Mouse (Mus musculus) myocyte (in vitro differentiated cells): ENCODE data around the gene Kcnip1. TPM values are rescaled to one million over a fixed set of nuclear protein-coding genes. Genes with fewer than 3 reads are reported as not detected.

Source experiments
- H3K27me3 ChIP-seq: one replicate; pipeline ENCODE4 v1.6.1; 2011; ENCODE audit not compliant: control insufficient read depth, insufficient read depth, insufficient read length
- H3K36me3 ChIP-seq: one replicate; pipeline ENCODE4 v1.6.1; 2011; ENCODE audit not compliant: control insufficient read depth, insufficient read depth
- H3K4me2 ChIP-seq: one replicate; pipeline ENCODE4 v1.6.1; 2011; ENCODE audit warnings: low read depth, control low read depth
- H3K4me3 ChIP-seq: one replicate; pipeline ENCODE4 v1.5.1; 2011; ENCODE audit warnings: mild to moderate bottlenecking, control low read depth, moderate library complexity
- H3K79me2 ChIP-seq: one replicate; pipeline ENCODE4 v1.6.1; 2011; ENCODE audit not compliant: control insufficient read depth, insufficient read depth
- H3ac ChIP-seq: one replicate; pipeline ENCODE4 v1.6.1; 2011; ENCODE audit not compliant: control insufficient read depth, insufficient read length
- CEBPB ChIP-seq: IDR thresholded peaks from 2 replicates; pipeline ENCODE4 v1.6.1; 2011; ENCODE audit warnings: mild to moderate bottlenecking, moderate library complexity; ENCODE audit not compliant: poor library complexity, insufficient read depth, severe bottlenecking
- E2F4 ChIP-seq: IDR thresholded peaks from one replicate; pipeline ENCODE4 v1.6.1; 2011; ENCODE audit warnings: mild to moderate bottlenecking, control low read depth, moderate library complexity; ENCODE audit not compliant: insufficient read depth
- MAX ChIP-seq: IDR thresholded peaks from one replicate; pipeline ENCODE4 v1.6.1; 2011; ENCODE audit warnings: low read depth, mild to moderate bottlenecking, control low read depth
- MYOD1 ChIP-seq, 3 experiments: IDR thresholded peaks; one replicate each; pipeline ENCODE4 v1.6.1; 2011; ENCODE audit warnings: control low read depth in 2 of 3, low read depth in 2 of 3, mild to moderate bottlenecking in 2 of 3, moderate library complexity in 1 of 3; ENCODE audit not compliant: insufficient read length in 2 of 3, control insufficient read depth in 1 of 3
- MYOG ChIP-seq, 3 experiments: IDR thresholded peaks; one replicate each; pipeline ENCODE4 v1.6.1; 2011; ENCODE audit warnings: control low read depth in 2 of 3, low read depth in 2 of 3, mild to moderate bottlenecking in 2 of 3; ENCODE audit not compliant: insufficient read length in 2 of 3, control insufficient read depth in 1 of 3, insufficient read depth in 1 of 3
- POLR2A ChIP-seq: IDR thresholded peaks from one replicate; pipeline ENCODE4 v1.6.1; 2011; ENCODE audit warnings: low read depth, mild to moderate bottlenecking, control low read depth, moderate library complexity; ENCODE audit not compliant: insufficient read length
- POLR2AphosphoS2 ChIP-seq: IDR thresholded peaks from one replicate; pipeline ENCODE4 v1.6.1; 2011; ENCODE audit warnings: low read depth, control low read depth; ENCODE audit not compliant: insufficient read length
- REST ChIP-seq: IDR thresholded peaks from one replicate; pipeline ENCODE4 v1.6.1; 2011; ENCODE audit warnings: mild to moderate bottlenecking, control low read depth, moderate library complexity; ENCODE audit not compliant: insufficient read depth, insufficient read length
- SRF ChIP-seq: IDR thresholded peaks from one replicate; pipeline ENCODE4 v1.6.1; 2011; ENCODE audit warnings: low read depth; ENCODE audit not compliant: control insufficient read depth, insufficient read length
- TCF12 ChIP-seq: IDR thresholded peaks from one replicate; pipeline ENCODE4 v1.6.1; 2011; ENCODE audit warnings: mild to moderate bottlenecking, control low read depth; ENCODE audit not compliant: poor library complexity, insufficient read depth, severe bottlenecking
- TCF3 ChIP-seq: IDR thresholded peaks from one replicate; pipeline ENCODE4 v1.6.1; 2011; ENCODE audit warnings: low read depth, control low read depth; ENCODE audit not compliant: insufficient read length
- USF1 ChIP-seq: IDR thresholded peaks from one replicate; pipeline ENCODE4 v1.6.1; 2011; ENCODE audit warnings: low read depth, mild to moderate bottlenecking, control low read depth, moderate library complexity
- polyA plus RNA-seq: library from polyadenylated mRNA; unstranded; fragments of >200 nt; fragmentation: generic; extraction: Trizol; gene quantifications from one replicate; pipeline ENCODE4 v1.2.1, GENCODE M21; 2012; ENCODE audit warnings: missing spikeins

Kcnip1 gene
- polyA plus RNA-seq: not detected

- TF ChIP-seq POLR2A (no peak), USF1 (no peak), MYOG (IDR thresholded peaks at IDR 0.05; ENCODE audit: control insufficient read depth in 1 of 3, insufficient read depth in 1 of 3, insufficient read length in 2 of 3, low read depth in 2 of 3) (no peak), POLR2AphosphoS2 (no peak), MYOD1 (IDR thresholded peaks at IDR 0.05; ENCODE audit: control insufficient read depth in 1 of 3, insufficient read length in 2 of 3, low read depth in 2 of 3) (no peak), TCF12 (no peak), MAX (no peak), REST (no peak), SRF (no peak), E2F4 (no peak)
- Histone ChIP-seq H3K4me2 (no peak within 1 kb of the TSS), H3K36me3 (no peaks in the 10 kb centered on the region), H3ac (no peak within 1 kb of the TSS), H3K4me3 (no peak within 1 kb of the TSS), H3K27me3 (no peaks in the 10 kb centered on the region), H3K79me2 (no peaks in the 10 kb centered on the region)
Measured at GRCm38 (mm10) chr11:33992938-33993337, at the start of gene Kcnip1. Gene Kcnip1, minus strand, starts transcription at chr11:33993152.

- Histone ChIP-seq H3K4me2 (no peak overlapping the region), H3K4me3 (no peak overlapping the region), H3K27me3 (no peaks in the 10 kb centered on the region), H3K36me3 (no peaks in the 10 kb centered on the region), H3K79me2 (no peaks in the 10 kb centered on the region), H3ac (no peak overlapping the region)
- no peak for TF ChIP-seq SRF
- TF ChIP-seq REST: no peak
- no peak for TF ChIP-seq POLR2AphosphoS2
- TF ChIP-seq E2F4: no peak
- no peak for TF ChIP-seq MYOD1 (IDR thresholded peaks at IDR 0.05; ENCODE audit: control insufficient read depth in 1 of 3, insufficient read length in 2 of 3, low read depth in 2 of 3)
- TF ChIP-seq CEBPB: no peak
- TF ChIP-seq MYOG (IDR thresholded peaks at IDR 0.05; ENCODE audit: control insufficient read depth in 1 of 3, insufficient read depth in 1 of 3, insufficient read length in 2 of 3, low read depth in 2 of 3): no peak
- TF ChIP-seq TCF12: no peak
- TF ChIP-seq POLR2A: no peak
- TF ChIP-seq MAX: no peak
- no peak for TF ChIP-seq USF1
- no peak for TF ChIP-seq TCF3
Measured at GRCm38 (mm10) chr11:34040061-34040460, 47.1 kb upstream of the Kcnip1 start.

- H3K4me3 ChIP-seq: no peak overlapping the region
- no peaks in the 10 kb centered on the region for H3K27me3 ChIP-seq
- TF ChIP-seq MYOD1 (IDR thresholded peaks at IDR 0.05; ENCODE audit: control insufficient read depth in 1 of 3, insufficient read length in 2 of 3, low read depth in 2 of 3): no peak
- TF ChIP-seq CEBPB: no peak
- no peak for TF ChIP-seq MAX
- no peak for TF ChIP-seq REST
- TF ChIP-seq USF1: no peak
- no peak for TF ChIP-seq POLR2AphosphoS2
- H3ac ChIP-seq: no peak overlapping the region
- no peak overlapping the region for H3K4me2 ChIP-seq
- no peaks in the 10 kb centered on the region for H3K36me3 ChIP-seq
- no peaks in the 10 kb centered on the region for H3K79me2 ChIP-seq
Measured at GRCm38 (mm10) chr11:34035909-34036658, 43.1 kb upstream of the Kcnip1 start.

- Histone ChIP-seq H3K79me2 (no peaks in the 10 kb centered on the region), H3K27me3 (no peaks in the 10 kb centered on the region)
Measured at GRCm38 (mm10) chr11:34034794-34035193, 41.8 kb upstream of the Kcnip1 start.

More at GRCm38 (mm10) chr11:34034794-34035193, 41.8 kb upstream of the Kcnip1 start:
- no peak overlapping the region for H3K4me3 ChIP-seq
- no peak overlapping the region for H3K4me2 ChIP-seq
- TF ChIP-seq TCF3 (no peak), MYOD1 (IDR thresholded peaks at IDR 0.05; ENCODE audit: control insufficient read depth in 1 of 3, insufficient read length in 2 of 3, low read depth in 2 of 3) (no peak), E2F4 (no peak), TCF12 (no peak), POLR2AphosphoS2 (no peak), REST (no peak), USF1 (no peak), MYOG (IDR thresholded peaks at IDR 0.05; ENCODE audit: control insufficient read depth in 1 of 3, insufficient read depth in 1 of 3, insufficient read length in 2 of 3, low read depth in 2 of 3) (no peak), MAX (no peak), CEBPB (no peak), SRF (no peak), POLR2A (no peak)
- H3K36me3 ChIP-seq: no peaks in the 10 kb centered on the region
- no peak overlapping the region for H3ac ChIP-seq
